Mouse (Mus musculus): Measurements from ENCODE around the gene H2al1a. TPM values are rescaled to one million over a fixed set of nuclear protein-coding genes. Genes with fewer than 3 reads are reported as not detected.
"Not testable (repeated sequence)": the region's sequence is repeated elsewhere in the genome, so short reads cannot be mapped to it uniquely, and the experiment has no call there.

The H2al1a gene
- polyA plus RNA-seq (2012; rRNA removed): not detected in 2 replicates

GRCm38 (mm10) chrX:11298957-11299356 lies at the start of gene H2al1a:
Gene H2al1a, plus strand, starts transcription at chrX:11299257.
- not testable (repeated sequence) for H3K4me1 ChIP-seq (ENCODE audit: control insufficient read depth, insufficient read depth, low read length); H3K27ac ChIP-seq (ENCODE audit: insufficient read depth, low read length); H3K4me3 ChIP-seq (ENCODE audit: insufficient read depth, low read length)

GRCm38 (mm10) chrX:11250155-11250554 lies 48.9 kb upstream of the H2al1a start:
- TF ChIP-seq POLR2A (IDR thresholded peaks at IDR 0.05; ENCODE audit: extremely low read depth, insufficient read depth, low read length) (no peak), CTCF (IDR thresholded peaks at IDR 0.05; ENCODE audit: extremely low read depth, insufficient read depth, low read length) (no peak)
- no peak overlapping the region for H3K4me3 ChIP-seq (ENCODE audit: insufficient read depth, low read length)
- no peak overlapping the region for H3K27ac ChIP-seq (ENCODE audit: insufficient read depth, low read length)
- H3K4me1 ChIP-seq (ENCODE audit: control insufficient read depth, insufficient read depth, low read length): no peaks in the 10 kb centered on the region

GRCm38 (mm10) chrX:11254062-11254461 lies 45.0 kb upstream of the H2al1a start:
- no peak overlapping the region for H3K27ac ChIP-seq (ENCODE audit: insufficient read depth, low read length)
- H3K4me3 ChIP-seq (ENCODE audit: insufficient read depth, low read length): no peak overlapping the region
- TF ChIP-seq CTCF (IDR thresholded peaks at IDR 0.05; ENCODE audit: extremely low read depth, insufficient read depth, low read length) (no peak), POLR2A (IDR thresholded peaks at IDR 0.05; ENCODE audit: extremely low read depth, insufficient read depth, low read length) (no peak)
- H3K4me1 ChIP-seq (ENCODE audit: control insufficient read depth, insufficient read depth, low read length): no peaks in the 10 kb centered on the region

- no peak overlapping the region for H3K27ac ChIP-seq (ENCODE audit: insufficient read depth, low read length)
- H3K4me3 ChIP-seq (ENCODE audit: insufficient read depth, low read length): no peak overlapping the region
- no peak for TF ChIP-seq POLR2A (IDR thresholded peaks at IDR 0.05; ENCODE audit: extremely low read depth, insufficient read depth, low read length)
- TF ChIP-seq CTCF (IDR thresholded peaks at IDR 0.05; ENCODE audit: extremely low read depth, insufficient read depth, low read length): no peak
- no peaks in the 10 kb centered on the region for H3K4me1 ChIP-seq (ENCODE audit: control insufficient read depth, insufficient read depth, low read length)
Observed at GRCm38 (mm10) chrX:11254521-11255207, 44.4 kb upstream of the H2al1a start.

- no peak for TF ChIP-seq CTCF (IDR thresholded peaks at IDR 0.05; ENCODE audit: extremely low read depth, insufficient read depth, low read length)
- TF ChIP-seq POLR2A (IDR thresholded peaks at IDR 0.05; ENCODE audit: extremely low read depth, insufficient read depth, low read length): no peak
- no peaks in the 10 kb centered on the region for H3K4me1 ChIP-seq (ENCODE audit: control insufficient read depth, insufficient read depth, low read length)
- H3K4me3 ChIP-seq (ENCODE audit: insufficient read depth, low read length): no peak overlapping the region
- H3K27ac ChIP-seq (ENCODE audit: insufficient read depth, low read length): no peak overlapping the region
Observed at GRCm38 (mm10) chrX:11255564-11256360, 43.3 kb upstream of the H2al1a start.

GRCm38 (mm10) chrX:11264918-11265317 lies 34.1 kb upstream of the H2al1a start:
- Histone ChIP-seq H3K4me1 (ENCODE audit: control insufficient read depth, insufficient read depth, low read length) (no peaks in the 10 kb centered on the region), H3K4me3 (ENCODE audit: insufficient read depth, low read length) (no peak overlapping the region), H3K27ac (ENCODE audit: insufficient read depth, low read length) (no peak overlapping the region)
- TF ChIP-seq POLR2A (IDR thresholded peaks at IDR 0.05; ENCODE audit: extremely low read depth, insufficient read depth, low read length) (no peak), CTCF (IDR thresholded peaks at IDR 0.05; ENCODE audit: extremely low read depth, insufficient read depth, low read length) (no peak)

- Histone ChIP-seq H3K27ac (ENCODE audit: insufficient read depth, low read length) (no peak overlapping the region), H3K4me3 (ENCODE audit: insufficient read depth, low read length) (no peak overlapping the region), H3K4me1 (ENCODE audit: control insufficient read depth, insufficient read depth, low read length) (no peaks in the 10 kb centered on the region)
- no peak for TF ChIP-seq CTCF (IDR thresholded peaks at IDR 0.05; ENCODE audit: extremely low read depth, insufficient read depth, low read length)
- TF ChIP-seq POLR2A (IDR thresholded peaks at IDR 0.05; ENCODE audit: extremely low read depth, insufficient read depth, low read length): no peak
Observed at GRCm38 (mm10) chrX:11267791-11268190, 31.3 kb upstream of the H2al1a start.

GRCm38 (mm10) chrX:11269074-11269473 lies 30.0 kb upstream of the H2al1a start:
- Histone ChIP-seq H3K27ac (ENCODE audit: insufficient read depth, low read length) (no peak overlapping the region), H3K4me1 (ENCODE audit: control insufficient read depth, insufficient read depth, low read length) (no peaks in the 10 kb centered on the region), H3K4me3 (ENCODE audit: insufficient read depth, low read length) (no peak overlapping the region)
- TF ChIP-seq CTCF (IDR thresholded peaks at IDR 0.05; ENCODE audit: extremely low read depth, insufficient read depth, low read length) (no peak), POLR2A (IDR thresholded peaks at IDR 0.05; ENCODE audit: extremely low read depth, insufficient read depth, low read length) (no peak)

- H3K27ac ChIP-seq (ENCODE audit: insufficient read depth, low read length): no peak overlapping the region
- TF ChIP-seq POLR2A (IDR thresholded peaks at IDR 0.05; ENCODE audit: extremely low read depth, insufficient read depth, low read length): no peak
- TF ChIP-seq CTCF (IDR thresholded peaks at IDR 0.05; ENCODE audit: extremely low read depth, insufficient read depth, low read length): no peak
- H3K4me3 ChIP-seq (ENCODE audit: insufficient read depth, low read length): no peak overlapping the region
- H3K4me1 ChIP-seq (ENCODE audit: control insufficient read depth, insufficient read depth, low read length): peaks cover 1% of the 10 kb centered on the region; the same call in 1 of the 2 replicates
Observed at GRCm38 (mm10) chrX:11273190-11273589, 25.9 kb upstream of the H2al1a start.

- TF ChIP-seq CTCF (IDR thresholded peaks at IDR 0.05; ENCODE audit: extremely low read depth, insufficient read depth, low read length) (no peak), POLR2A (IDR thresholded peaks at IDR 0.05; ENCODE audit: extremely low read depth, insufficient read depth, low read length) (no peak)
- no peak overlapping the region for H3K4me3 ChIP-seq (ENCODE audit: insufficient read depth, low read length)
- no peak overlapping the region for H3K27ac ChIP-seq (ENCODE audit: insufficient read depth, low read length)
- H3K4me1 ChIP-seq (ENCODE audit: control insufficient read depth, insufficient read depth, low read length): peaks cover 1% of the 10 kb centered on the region; the same call in 1 of the 2 replicates
Observed at GRCm38 (mm10) chrX:11277083-11277482, 22.0 kb upstream of the H2al1a start.

Measured in cortical plate, adult 2 months (tissue).